Mouse (Mus musculus) lung, adult 2 months (tissue): Measurements from ENCODE around the gene Rbm5. TPM values are rescaled to one million over a fixed set of nuclear protein-coding genes. Genes with fewer than 3 reads are reported as not detected.

Experiments
- DNase-seq: peaks from one replicate; pipeline ENCODE4 v3.0.0; 2022
- H3K4me1 ChIP-seq: fragments of 200-500 bp; 2 replicates; pipeline ENCODE4 v1.6.1; 2011; ENCODE audit warnings: low read length; ENCODE audit not compliant: control insufficient read depth, insufficient read depth
- H3K4me3 ChIP-seq: fragments of 200-500 bp; replicated peaks from 2 replicates; pipeline ENCODE3; 2011; ENCODE audit warnings: low read depth, mild to moderate bottlenecking, control low read depth, low read length; ENCODE audit errors: extremely low read depth
- CTCF ChIP-seq: fragments of 200-500 bp; IDR thresholded peaks from 2 replicates; pipeline ENCODE4 v1.5.1; 2011; ENCODE audit warnings: mild to moderate bottlenecking, low read length, control low read depth; ENCODE audit not compliant: insufficient read depth
- POLR2A ChIP-seq: fragments of 200-500 bp; IDR thresholded peaks from 2 replicates; pipeline ENCODE4 v1.6.1; 2011; ENCODE audit warnings: low read depth, mild to moderate bottlenecking, control low read depth, low read length, borderline replicate concordance; ENCODE audit errors: extremely low read depth
- WGBS: fragments of 180-500 bp; shearing (Covaris S2); methylation state at CpG from one replicate; pipeline ENCODE4 v1.1.7; 2018; 5-methylcytosine and 5-hydroxymethylcytosine counted together
- polyA plus RNA-seq: library from polyadenylated mRNA; depleted of rRNA; stranded (reverse); fragments of >200 nt; gene quantifications from 2 replicates; pipeline ENCODE4 v1.2.3, GENCODE M21; 2012

Gene Rbm5
- polyA plus RNA-seq, 1 experiment = 77.1 TPM

GRCm38 (mm10) chr9:107769445-107770000 lies 1.3 kb downstream of the Rbm5 start:
- DNase-seq = no peak
- Histone ChIP-seq H3K4me1 (peaks cover 8% of the 10 kb centered on the region), H3K4me3 (peak overlapping the region; percentile 91)
- TF ChIP-seq POLR2A (no peak), CTCF (no peak)
- 4% methylated on average over 4 of the region's 4 CpGs for WGBS

GRCm38 (mm10) chr9:107768851-107769250 lies 1.9 kb downstream of the Rbm5 start:
- TF ChIP-seq POLR2A = no peak
- TF ChIP-seq CTCF = no peak

DNA sequence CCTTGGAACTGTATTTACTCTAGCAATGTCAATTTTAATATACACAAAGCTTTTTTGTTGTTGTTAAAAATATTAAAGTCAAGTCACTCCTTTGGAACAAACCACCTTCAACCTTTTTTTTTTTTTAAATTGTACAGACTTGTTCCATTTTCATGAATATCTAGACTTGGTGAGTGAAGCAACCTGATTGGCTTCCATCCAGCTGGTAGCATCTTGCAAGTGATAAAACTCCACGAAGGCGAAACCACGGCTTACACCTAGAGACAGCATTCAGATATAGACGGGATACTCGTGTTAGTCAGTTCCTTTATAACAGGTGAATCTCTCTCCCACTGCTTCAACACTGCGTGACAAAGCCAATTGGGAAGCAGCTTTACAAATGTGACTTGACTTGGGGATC lies 11.2 kb downstream of the Rbm5 start:
- H3K4me1 ChIP-seq = no peaks in the 10 kb centered on the region
- no peak for DNase-seq
- 90% methylated on average over 6 of the region's 6 CpGs for WGBS
- TF ChIP-seq CTCF (no peak), POLR2A (no peak)
- H3K4me3 ChIP-seq = no peak overlapping the region

More at GRCm38 (mm10) chr9:107768851-107769250, 1.9 kb downstream of the Rbm5 start:
- no peak overlapping the region for H3K4me3 ChIP-seq
- no peak for DNase-seq
- peaks cover 8% of the 10 kb centered on the region for H3K4me1 ChIP-seq
- 71% methylated on average over 5 of the region's 5 CpGs for WGBS

DNA sequence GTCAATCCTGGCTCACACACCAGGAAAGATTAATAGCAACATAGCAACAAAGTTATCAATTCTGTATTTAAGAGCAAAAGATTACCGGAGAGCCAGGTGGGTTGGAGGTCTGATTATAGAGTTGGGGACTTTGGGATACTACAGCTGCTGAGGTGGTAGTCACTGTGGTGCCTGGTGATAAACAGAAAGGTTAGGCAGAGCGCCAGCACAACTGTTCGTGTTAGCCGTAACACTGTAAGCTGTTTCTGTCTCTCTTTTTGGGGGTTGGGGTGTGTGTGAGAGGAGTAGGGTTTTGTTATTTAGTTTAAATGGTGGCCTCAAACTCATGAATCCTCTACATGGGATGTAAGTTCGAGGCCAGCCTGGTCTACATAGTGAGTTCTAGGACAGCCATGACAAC lies 20.4 kb downstream of the Rbm5 start:
- no peak overlapping the region for H3K4me3 ChIP-seq
- no peak for DNase-seq
- no peak for TF ChIP-seq CTCF
- TF ChIP-seq POLR2A = no peak
- peaks cover 4% of the 10 kb centered on the region; the same call in 1 of the 2 replicates for H3K4me1 ChIP-seq
- 81% methylated on average over 5 of the region's 5 CpGs for WGBS

DNA sequence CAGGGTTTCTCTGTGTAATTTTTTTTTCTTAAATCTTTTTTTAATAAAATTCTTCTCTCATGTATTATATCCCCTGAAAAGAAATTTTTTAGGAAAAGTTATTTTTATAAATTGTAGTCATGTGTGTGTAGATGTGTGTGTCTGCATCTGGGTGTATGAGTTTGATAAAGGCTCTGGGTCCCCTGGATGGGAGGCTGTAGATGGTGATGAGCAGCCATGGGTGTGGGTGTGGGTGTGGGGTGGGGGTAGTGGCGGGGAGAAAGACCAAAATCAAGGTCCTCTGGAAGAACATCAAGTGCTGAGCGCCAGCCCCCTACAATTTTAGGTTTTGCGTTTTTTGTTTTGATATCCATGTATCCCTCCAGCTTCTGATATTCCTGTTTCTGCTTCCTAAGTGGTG lies 22.7 kb downstream of the Rbm5 start:
- H3K4me1 ChIP-seq = peaks cover 4% of the 10 kb centered on the region; the same call in 1 of the 2 replicates
- H3K4me3 ChIP-seq = no peak overlapping the region
- TF ChIP-seq CTCF (no peak), POLR2A (no peak)
- DNase-seq = no peak
- WGBS = 93% methylated on average over 3 of the region's 3 CpGs

DNA sequence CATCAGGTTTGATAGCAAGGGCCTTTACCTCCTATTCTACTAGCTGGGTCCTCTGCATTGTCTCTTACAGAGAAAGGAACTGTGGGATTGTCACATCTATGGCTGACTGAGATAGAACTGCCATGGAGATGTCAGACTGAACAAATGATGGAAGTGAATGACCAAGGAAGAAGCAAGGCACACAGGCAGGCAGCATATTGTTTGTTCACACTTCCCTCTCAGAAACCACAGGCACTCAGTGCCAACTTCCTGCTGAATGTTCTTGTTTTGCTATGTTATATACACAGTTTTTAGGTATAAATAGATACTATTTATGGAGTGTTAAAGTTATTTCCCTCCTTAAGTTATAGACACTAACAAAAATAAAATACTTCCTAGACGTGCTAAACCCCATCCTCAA lies 23.5 kb downstream of the Rbm5 start:
- TF ChIP-seq POLR2A (no peak), CTCF (no peak)
- no peak for DNase-seq
- Histone ChIP-seq H3K4me3 (no peak overlapping the region), H3K4me1 (peaks cover 4% of the 10 kb centered on the region; the same call in 1 of the 2 replicates)
- WGBS = 33% methylated on average over 1 of the region's 1 CpGs

DNA sequence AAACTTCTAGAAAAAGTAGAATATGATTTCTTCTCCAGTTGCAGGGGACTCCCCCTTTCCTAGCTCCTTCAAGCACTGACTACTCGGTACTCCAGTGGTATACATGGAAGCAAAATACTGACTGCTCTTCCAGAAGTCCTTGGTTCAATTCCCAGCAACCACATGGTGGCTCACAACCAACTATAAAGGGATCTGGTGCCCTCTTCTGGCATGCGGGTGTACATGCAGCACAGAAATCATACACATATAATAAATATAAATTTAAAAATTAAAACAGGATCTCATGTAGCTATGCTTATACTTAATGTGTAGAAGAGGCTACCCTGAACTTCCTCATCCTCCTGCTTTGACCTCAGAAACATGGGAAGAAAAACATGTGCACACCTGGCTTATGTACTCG lies 24.1 kb downstream of the Rbm5 start:
- Histone ChIP-seq H3K4me1 (peaks cover 4% of the 10 kb centered on the region; the same call in 1 of the 2 replicates), H3K4me3 (no peak overlapping the region)
- WGBS = 91% methylated on average over 3 of the region's 3 CpGs
- TF ChIP-seq POLR2A (no peak), CTCF (no peak)
- DNase-seq = no peak

- peaks cover 4% of the 10 kb centered on the region; the same call in 1 of the 2 replicates for H3K4me1 ChIP-seq
- no peak for TF ChIP-seq CTCF
- no peak for TF ChIP-seq POLR2A
- DNase-seq = no peak
- 86% methylated on average over 6 of the region's 6 CpGs for WGBS
- H3K4me3 ChIP-seq = no peak overlapping the region
Measured at GRCm38 (mm10) chr9:107744061-107744460, 26.7 kb downstream of the Rbm5 start.

GRCm38 (mm10) chr9:107738841-107739202 lies 32.0 kb downstream of the Rbm5 start:
- 55% methylated on average over 4 of the region's 4 CpGs for WGBS
- no peak for DNase-seq
- Histone ChIP-seq H3K4me1 (peaks cover 4% of the 10 kb centered on the region; the same call in 1 of the 2 replicates), H3K4me3 (no peak overlapping the region)
- TF ChIP-seq POLR2A = no peak
- peak; percentile 45 for TF ChIP-seq CTCF
